Mouse (Mus musculus): ENCODE results near the gene Cox6b2.

DNA sequence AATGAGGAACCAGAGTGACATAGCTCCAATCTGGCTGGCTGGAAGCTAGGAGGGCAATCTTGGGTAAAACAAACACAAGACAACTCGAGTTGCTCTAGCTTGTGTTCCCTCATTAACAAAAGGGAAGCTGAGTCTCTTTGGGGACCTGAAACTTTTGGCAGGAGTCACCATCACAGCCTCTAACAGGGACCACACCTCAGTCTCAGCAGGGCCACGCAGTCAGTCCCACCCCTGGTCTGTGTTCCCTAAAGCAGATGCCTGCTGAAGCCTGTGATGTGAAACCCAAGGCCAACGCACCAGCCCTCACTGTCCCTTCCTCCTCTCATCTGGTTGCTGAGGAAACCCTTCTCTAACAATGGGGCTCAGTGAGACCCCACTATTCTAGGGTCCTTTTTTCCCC, 29.2 kb upstream of the Cox6b2 start:
- no peak for TF ChIP-seq POLR2A (IDR thresholded peaks at IDR 0.05; ENCODE audit: control insufficient read depth, low read depth, low read length)
- TF ChIP-seq CTCF (IDR thresholded peaks at IDR 0.05; ENCODE audit: control insufficient read depth, insufficient read depth, insufficient replicate concordance, low read depth, low read length) = no peak

Measured in testis, adult 2 months (tissue).